Mouse (Mus musculus) testis, adult 2 months (tissue): ENCODE data around the gene 4930470P17Rik. TPM values are rescaled to one million over a fixed set of nuclear protein-coding genes. Genes with fewer than 3 reads are reported as not detected.

Experiments used
- H3K27ac ChIP-seq: fragments of 200-500 bp; 2 replicates; pipeline ENCODE4 v1.5.1; 2012; ENCODE audit warnings: low read depth, low read length; ENCODE audit not compliant: control insufficient read depth, insufficient read depth
- H3K27me3 ChIP-seq: fragments of 200-500 bp; 2 replicates; pipeline ENCODE4 v1.6.1; 2012; ENCODE audit warnings: mild to moderate bottlenecking, low read length, moderate library complexity; ENCODE audit not compliant: control insufficient read depth, insufficient read depth
- H3K36me3 ChIP-seq: fragments of 200-500 bp; 2 replicates; pipeline ENCODE4 v1.6.1; 2012; ENCODE audit warnings: mild to moderate bottlenecking, low read length; ENCODE audit not compliant: control insufficient read depth, insufficient read depth
- H3K4me1 ChIP-seq: fragments of 200-500 bp; 2 replicates; pipeline ENCODE4 v1.6.1; 2012; ENCODE audit warnings: low read length; ENCODE audit not compliant: control insufficient read depth, insufficient read depth
- H3K4me3 ChIP-seq: fragments of 200-500 bp; 2 replicates; pipeline ENCODE4 v1.5.1; 2012; ENCODE audit warnings: low read depth, mild to moderate bottlenecking, low read length, moderate library complexity, mixed read lengths; ENCODE audit not compliant: control insufficient read depth
- CTCF ChIP-seq: fragments of 200-500 bp; IDR thresholded peaks from 2 replicates; pipeline ENCODE4 v1.5.1; 2012; ENCODE audit warnings: low read depth, mild to moderate bottlenecking, inconsistent platforms, low read length, moderate library complexity; ENCODE audit not compliant: control insufficient read depth, insufficient read depth, insufficient replicate concordance
- POLR2A ChIP-seq: fragments of 200-500 bp; IDR thresholded peaks from 2 replicates; pipeline ENCODE4 v1.6.1; 2012; ENCODE audit warnings: low read depth, mild to moderate bottlenecking, inconsistent platforms, low read length, moderate library complexity; ENCODE audit not compliant: control insufficient read depth
- polyA plus RNA-seq: library from polyadenylated mRNA; depleted of rRNA; stranded (reverse); fragments of >200 nt; gene quantifications from 2 replicates; pipeline ENCODE4 v1.2.3, GENCODE M21; 2012

Gene 4930470P17Rik
- polyA plus RNA-seq, 1 experiment: 2.9 TPM

GRCm38 (mm10) chr2:170549146-170549545 lies 52.7 kb downstream of the 4930470P17Rik start:
- TF ChIP-seq POLR2A (no peak), CTCF (no peak)
- no peak overlapping the region for H3K4me3 ChIP-seq
- H3K4me1 ChIP-seq: no peaks in the 10 kb centered on the region
- no peaks in the 10 kb centered on the region for H3K36me3 ChIP-seq
- no peaks in the 10 kb centered on the region for H3K27me3 ChIP-seq
- H3K27ac ChIP-seq: no peak overlapping the region

GRCm38 (mm10) chr2:170548046-170548445 lies 53.8 kb downstream of the 4930470P17Rik start:
- H3K36me3 ChIP-seq: no peaks in the 10 kb centered on the region
- H3K27me3 ChIP-seq: no peaks in the 10 kb centered on the region
- H3K27ac ChIP-seq: no peak overlapping the region
- H3K4me3 ChIP-seq: no peak overlapping the region
- no peak for TF ChIP-seq CTCF
- no peak for TF ChIP-seq POLR2A
- no peaks in the 10 kb centered on the region for H3K4me1 ChIP-seq

GRCm38 (mm10) chr2:170547526-170547925 lies 54.3 kb downstream of the 4930470P17Rik start:
- no peaks in the 10 kb centered on the region for H3K4me1 ChIP-seq
- H3K36me3 ChIP-seq: no peaks in the 10 kb centered on the region
- H3K4me3 ChIP-seq: no peak overlapping the region
- no peaks in the 10 kb centered on the region for H3K27me3 ChIP-seq
- H3K27ac ChIP-seq: no peak overlapping the region
- TF ChIP-seq POLR2A (no peak), CTCF (no peak)

- H3K4me1 ChIP-seq: no peaks in the 10 kb centered on the region
- TF ChIP-seq CTCF (no peak), POLR2A (no peak)
- no peak overlapping the region for H3K27ac ChIP-seq
- H3K4me3 ChIP-seq: no peak overlapping the region
- no peaks in the 10 kb centered on the region for H3K36me3 ChIP-seq
- no peaks in the 10 kb centered on the region for H3K27me3 ChIP-seq
Measured at GRCm38 (mm10) chr2:170545745-170546144, 56.1 kb downstream of the 4930470P17Rik start.

- TF ChIP-seq POLR2A: no peak
- TF ChIP-seq CTCF: no peak
- no peaks in the 10 kb centered on the region for H3K4me1 ChIP-seq
- H3K27me3 ChIP-seq: no peaks in the 10 kb centered on the region
- H3K27ac ChIP-seq: no peak overlapping the region
- H3K4me3 ChIP-seq: no peak overlapping the region
- H3K36me3 ChIP-seq: no peaks in the 10 kb centered on the region
Measured at GRCm38 (mm10) chr2:170544950-170545349, 56.9 kb downstream of the 4930470P17Rik start.

GRCm38 (mm10) chr2:170544159-170544558 lies 57.7 kb downstream of the 4930470P17Rik start:
- H3K4me3 ChIP-seq: no peak overlapping the region
- no peak for TF ChIP-seq POLR2A
- no peak for TF ChIP-seq CTCF
- no peak overlapping the region for H3K27ac ChIP-seq
- no peaks in the 10 kb centered on the region for H3K4me1 ChIP-seq
- H3K36me3 ChIP-seq: no peaks in the 10 kb centered on the region
- no peaks in the 10 kb centered on the region for H3K27me3 ChIP-seq

GRCm38 (mm10) chr2:170543625-170544024 lies 58.2 kb downstream of the 4930470P17Rik start:
- H3K4me1 ChIP-seq: no peaks in the 10 kb centered on the region
- TF ChIP-seq CTCF (no peak), POLR2A (no peak)

GRCm38 (mm10) chr2:170539211-170539610 lies 62.6 kb downstream of the 4930470P17Rik start:
- no peak overlapping the region for H3K4me3 ChIP-seq
- TF ChIP-seq CTCF: no peak
- no peak for TF ChIP-seq POLR2A
- no peaks in the 10 kb centered on the region for H3K27me3 ChIP-seq
- H3K4me1 ChIP-seq: peaks cover 4% of the 10 kb centered on the region
- no peak overlapping the region for H3K27ac ChIP-seq
- H3K36me3 ChIP-seq: no peaks in the 10 kb centered on the region

More at GRCm38 (mm10) chr2:170543625-170544024, 58.2 kb downstream of the 4930470P17Rik start:
- Histone ChIP-seq H3K27me3 (no peaks in the 10 kb centered on the region), H3K4me3 (no peak overlapping the region), H3K36me3 (no peaks in the 10 kb centered on the region), H3K27ac (no peak overlapping the region)
